Mouse (Mus musculus) C2C12 (cell line): ENCODE measurements around the gene Npm1.

Experiments used
- CEBPB ChIP-seq: IDR thresholded peaks from one replicate; pipeline ENCODE4 v1.6.1; 2011; ENCODE audit warnings: low read depth, mild to moderate bottlenecking, control low read depth, moderate library complexity
- CTCF ChIP-seq: IDR thresholded peaks from one replicate; pipeline ENCODE4 v1.5.1; 2011; ENCODE audit not compliant: control insufficient read depth, insufficient read depth, insufficient read length
- FOSL1 ChIP-seq: IDR thresholded peaks from one replicate; pipeline ENCODE4 v1.8.0; 2011; ENCODE audit warnings: mild to moderate bottlenecking, low read length; ENCODE audit not compliant: poor library complexity, insufficient read depth, severe bottlenecking
- MAX ChIP-seq: IDR thresholded peaks from one replicate; pipeline ENCODE4 v1.6.1; 2011; ENCODE audit warnings: mild to moderate bottlenecking, control low read depth
- MYOD1 ChIP-seq: IDR thresholded peaks from one replicate; pipeline ENCODE4 v1.6.1; 2011; ENCODE audit warnings: low read depth; ENCODE audit not compliant: control insufficient read depth, insufficient read length
- MYOG ChIP-seq: IDR thresholded peaks from one replicate; pipeline ENCODE4 v1.6.1; 2011; ENCODE audit not compliant: control insufficient read depth, insufficient read length; ENCODE audit errors: extremely low read depth
- USF1 ChIP-seq: IDR thresholded peaks from one replicate; pipeline ENCODE4 v1.6.1; 2011; ENCODE audit warnings: low read depth, mild to moderate bottlenecking, control low read depth, moderate library complexity

DNA sequence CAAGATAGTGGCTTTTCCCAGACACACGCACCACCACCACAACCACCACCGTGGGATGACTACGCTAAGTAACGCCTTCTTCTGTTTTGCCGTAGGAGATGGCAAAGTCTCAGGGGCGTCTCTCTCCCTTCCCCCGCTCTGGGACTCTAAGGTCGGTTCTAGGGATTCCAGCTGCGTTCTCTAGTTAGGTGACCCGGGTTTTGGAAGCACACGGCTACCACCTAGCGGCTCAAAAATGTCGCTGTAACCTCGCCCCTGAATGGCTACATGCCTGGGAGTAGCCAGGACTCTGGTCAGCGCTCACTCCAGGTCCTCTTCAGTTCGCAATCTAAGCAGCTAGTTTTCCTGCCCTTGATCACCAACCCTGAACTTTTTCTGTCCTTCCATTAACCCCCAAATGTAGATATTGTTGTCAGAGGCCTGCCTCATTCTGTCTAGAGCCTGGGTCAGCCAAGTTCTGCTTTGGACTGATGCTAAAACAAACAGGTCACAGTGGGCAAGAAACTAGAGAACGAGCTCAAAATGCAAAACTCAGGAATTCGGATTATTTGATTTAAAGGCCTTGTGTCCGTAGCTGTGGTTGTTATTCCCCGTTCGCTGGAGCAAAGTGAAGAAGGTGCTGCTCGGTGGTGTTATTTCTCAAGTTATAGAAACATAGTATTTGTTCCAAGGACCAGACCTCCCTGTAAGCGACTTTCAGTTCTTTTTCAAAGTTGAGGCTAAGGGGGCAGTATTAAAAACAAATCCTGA, 14.5 kb downstream of the Npm1 start:
- TF ChIP-seq MYOG (no peak), CTCF (peak; percentile 61), FOSL1 (no peak), USF1 (no peak), MAX (peak; percentile 18), MYOD1 (no peak), CEBPB (no peak)
